Mouse (Mus musculus): ENCODE data around the gene Trpm8. TPM values are rescaled to one million over a fixed set of nuclear protein-coding genes. Genes with fewer than 3 reads are reported as not detected.

Trpm8 gene
- polyA plus RNA-seq, 1 experiment from 2014 or later: not detected

- H3K36me3 ChIP-seq (ENCODE audit: control insufficient read depth, insufficient read depth, low read length): no peaks in the 10 kb centered on the region
- ATAC-seq (replicated peaks; ENCODE audit: low FRiP score, low TSS enrichment, low read depth): no peak
- 71% methylated on average over 4 of the region's 4 CpGs for WGBS
- H3K4me3 ChIP-seq (ENCODE audit: low read depth, low read length): no peak overlapping the region
- H3K4me2 ChIP-seq (ENCODE audit: low read length): no peak overlapping the region
- H3K27me3 ChIP-seq (replicated peaks; ENCODE audit: control insufficient read depth, insufficient read depth, low read length): no peaks in the 10 kb centered on the region
- no peaks in the 10 kb centered on the region for H3K4me1 ChIP-seq (replicated peaks; ENCODE audit: control insufficient read depth, insufficient read depth, low read length)
- no peak overlapping the region for H3K9ac ChIP-seq (ENCODE audit: low read length)
- H3K9me3 ChIP-seq (ENCODE audit: control insufficient read depth, low read length): peaks cover 73% of the 10 kb centered on the region
- no peak overlapping the region for H3K27ac ChIP-seq (ENCODE audit: low read depth)
- DNase-seq (ENCODE audit: low spot score): no peak
Measured at GRCm38 (mm10) chr1:88240579-88240978, 36.9 kb upstream of the Trpm8 start.

- no peak for DNase-seq (ENCODE audit: low spot score)
- Histone ChIP-seq H3K4me2 (ENCODE audit: low read length) (no peak overlapping the region), H3K9me3 (ENCODE audit: control insufficient read depth, low read length) (peaks cover 67% of the 10 kb centered on the region), H3K4me3 (ENCODE audit: low read depth, low read length) (no peak overlapping the region), H3K36me3 (ENCODE audit: control insufficient read depth, insufficient read depth, low read length) (no peaks in the 10 kb centered on the region), H3K27ac (ENCODE audit: low read depth) (no peak overlapping the region), H3K9ac (ENCODE audit: low read length) (no peak overlapping the region), H3K27me3 (replicated peaks; ENCODE audit: control insufficient read depth, insufficient read depth, low read length) (no peaks in the 10 kb centered on the region), H3K4me1 (replicated peaks; ENCODE audit: control insufficient read depth, insufficient read depth, low read length) (no peaks in the 10 kb centered on the region)
- 67% methylated on average over 5 of the region's 5 CpGs for WGBS
- no peak for ATAC-seq (replicated peaks; ENCODE audit: low FRiP score, low TSS enrichment, low read depth)
Measured at GRCm38 (mm10) chr1:88243861-88244260, 33.6 kb upstream of the Trpm8 start.

GRCm38 (mm10) chr1:88245881-88246280 is 31.6 kb upstream of the Trpm8 start:
- H3K36me3 ChIP-seq (ENCODE audit: control insufficient read depth, insufficient read depth, low read length): no peaks in the 10 kb centered on the region
- DNase-seq (ENCODE audit: low spot score) (no peak), ATAC-seq (replicated peaks; ENCODE audit: low FRiP score, low TSS enrichment, low read depth) (no peak)
- H3K4me1 ChIP-seq (replicated peaks; ENCODE audit: control insufficient read depth, insufficient read depth, low read length): no peaks in the 10 kb centered on the region
- H3K4me2 ChIP-seq (ENCODE audit: low read length): no peak overlapping the region
- no peaks in the 10 kb centered on the region for H3K27me3 ChIP-seq (replicated peaks; ENCODE audit: control insufficient read depth, insufficient read depth, low read length)
- no peak overlapping the region for H3K4me3 ChIP-seq (ENCODE audit: low read depth, low read length)
- H3K27ac ChIP-seq (ENCODE audit: low read depth): no peak overlapping the region
- no peak overlapping the region for H3K9ac ChIP-seq (ENCODE audit: low read length)
- 76% methylated on average over 6 of the region's 6 CpGs for WGBS
- H3K9me3 ChIP-seq (ENCODE audit: control insufficient read depth, low read length): peaks cover 68% of the 10 kb centered on the region

- Histone ChIP-seq H3K4me3 (ENCODE audit: low read depth, low read length) (no peak overlapping the region), H3K36me3 (ENCODE audit: control insufficient read depth, insufficient read depth, low read length) (no peaks in the 10 kb centered on the region), H3K4me2 (ENCODE audit: low read length) (no peak overlapping the region), H3K27me3 (replicated peaks; ENCODE audit: control insufficient read depth, insufficient read depth, low read length) (no peaks in the 10 kb centered on the region), H3K9me3 (ENCODE audit: control insufficient read depth, low read length) (peaks cover 68% of the 10 kb centered on the region), H3K4me1 (replicated peaks; ENCODE audit: control insufficient read depth, insufficient read depth, low read length) (no peaks in the 10 kb centered on the region), H3K27ac (ENCODE audit: low read depth) (no peak overlapping the region), H3K9ac (ENCODE audit: low read length) (no peak overlapping the region)
- no peak for DNase-seq (ENCODE audit: low spot score)
- 47% methylated on average over 6 of the region's 6 CpGs for WGBS
- no peak for ATAC-seq (replicated peaks; ENCODE audit: low FRiP score, low TSS enrichment, low read depth)
Measured at GRCm38 (mm10) chr1:88246386-88246785, 31.1 kb upstream of the Trpm8 start.

GRCm38 (mm10) chr1:88247660-88248059 is 29.8 kb upstream of the Trpm8 start:
- Histone ChIP-seq H3K4me2 (ENCODE audit: low read length) (no peak overlapping the region), H3K27me3 (replicated peaks; ENCODE audit: control insufficient read depth, insufficient read depth, low read length) (no peaks in the 10 kb centered on the region), H3K36me3 (ENCODE audit: control insufficient read depth, insufficient read depth, low read length) (no peaks in the 10 kb centered on the region), H3K9ac (ENCODE audit: low read length) (no peak overlapping the region), H3K27ac (ENCODE audit: low read depth) (no peak overlapping the region), H3K4me1 (replicated peaks; ENCODE audit: control insufficient read depth, insufficient read depth, low read length) (no peaks in the 10 kb centered on the region), H3K4me3 (ENCODE audit: low read depth, low read length) (no peak overlapping the region), H3K9me3 (ENCODE audit: control insufficient read depth, low read length) (peaks cover 67% of the 10 kb centered on the region)
- ATAC-seq (replicated peaks; ENCODE audit: low FRiP score, low TSS enrichment, low read depth) (no peak), DNase-seq (ENCODE audit: low spot score) (no peak)
- 50% methylated on average over 2 of the region's 2 CpGs for WGBS

- no peaks in the 10 kb centered on the region for H3K4me1 ChIP-seq (replicated peaks; ENCODE audit: control insufficient read depth, insufficient read depth, low read length)
- H3K9me3 ChIP-seq (ENCODE audit: control insufficient read depth, low read length): peaks cover 63% of the 10 kb centered on the region
- ATAC-seq (replicated peaks; ENCODE audit: low FRiP score, low TSS enrichment, low read depth): no peak
- WGBS: 71% methylated on average over 4 of the region's 4 CpGs
- H3K27ac ChIP-seq (ENCODE audit: low read depth): no peak overlapping the region
- H3K36me3 ChIP-seq (ENCODE audit: control insufficient read depth, insufficient read depth, low read length): no peaks in the 10 kb centered on the region
- H3K4me2 ChIP-seq (ENCODE audit: low read length): no peak overlapping the region
- no peak overlapping the region for H3K9ac ChIP-seq (ENCODE audit: low read length)
- no peak for DNase-seq (ENCODE audit: low spot score)
- no peak overlapping the region for H3K4me3 ChIP-seq (ENCODE audit: low read depth, low read length)
- no peaks in the 10 kb centered on the region for H3K27me3 ChIP-seq (replicated peaks; ENCODE audit: control insufficient read depth, insufficient read depth, low read length)
Measured at GRCm38 (mm10) chr1:88248658-88249057, 28.8 kb upstream of the Trpm8 start.

GRCm38 (mm10) chr1:88249596-88249995 is 27.9 kb upstream of the Trpm8 start:
- Histone ChIP-seq H3K9ac (ENCODE audit: low read length) (no peak overlapping the region), H3K36me3 (ENCODE audit: control insufficient read depth, insufficient read depth, low read length) (no peaks in the 10 kb centered on the region), H3K4me3 (ENCODE audit: low read depth, low read length) (no peak overlapping the region), H3K4me1 (replicated peaks; ENCODE audit: control insufficient read depth, insufficient read depth, low read length) (no peaks in the 10 kb centered on the region), H3K27ac (ENCODE audit: low read depth) (no peak overlapping the region), H3K9me3 (ENCODE audit: control insufficient read depth, low read length) (peaks cover 59% of the 10 kb centered on the region), H3K27me3 (replicated peaks; ENCODE audit: control insufficient read depth, insufficient read depth, low read length) (no peaks in the 10 kb centered on the region), H3K4me2 (ENCODE audit: low read length) (no peak overlapping the region)
- WGBS: 78% methylated on average over 7 of the region's 7 CpGs
- DNase-seq (ENCODE audit: low spot score) (no peak), ATAC-seq (replicated peaks; ENCODE audit: low FRiP score, low TSS enrichment, low read depth) (no peak)

GRCm38 (mm10) chr1:88250023-88250422 is 27.4 kb upstream of the Trpm8 start:
- Histone ChIP-seq H3K36me3 (ENCODE audit: control insufficient read depth, insufficient read depth, low read length) (no peaks in the 10 kb centered on the region), H3K4me3 (ENCODE audit: low read depth, low read length) (no peak overlapping the region), H3K9me3 (ENCODE audit: control insufficient read depth, low read length) (peaks cover 62% of the 10 kb centered on the region), H3K27ac (ENCODE audit: low read depth) (no peak overlapping the region), H3K4me1 (replicated peaks; ENCODE audit: control insufficient read depth, insufficient read depth, low read length) (no peaks in the 10 kb centered on the region), H3K4me2 (ENCODE audit: low read length) (no peak overlapping the region), H3K27me3 (replicated peaks; ENCODE audit: control insufficient read depth, insufficient read depth, low read length) (no peaks in the 10 kb centered on the region), H3K9ac (ENCODE audit: low read length) (no peak overlapping the region)
- DNase-seq (ENCODE audit: low spot score): no peak
- 81% methylated on average over 5 of the region's 5 CpGs for WGBS
- ATAC-seq (replicated peaks; ENCODE audit: low FRiP score, low TSS enrichment, low read depth): no peak

- Histone ChIP-seq H3K27me3 (replicated peaks; ENCODE audit: control insufficient read depth, insufficient read depth, low read length) (no peaks in the 10 kb centered on the region), H3K9me3 (ENCODE audit: control insufficient read depth, low read length) (peaks cover 66% of the 10 kb centered on the region), H3K4me1 (replicated peaks; ENCODE audit: control insufficient read depth, insufficient read depth, low read length) (no peaks in the 10 kb centered on the region), H3K4me2 (ENCODE audit: low read length) (no peak overlapping the region), H3K4me3 (ENCODE audit: low read depth, low read length) (no peak overlapping the region), H3K9ac (ENCODE audit: low read length) (no peak overlapping the region), H3K27ac (ENCODE audit: low read depth) (no peak overlapping the region), H3K36me3 (ENCODE audit: control insufficient read depth, insufficient read depth, low read length) (no peaks in the 10 kb centered on the region)
- no peak for DNase-seq (ENCODE audit: low spot score)
- no peak for ATAC-seq (replicated peaks; ENCODE audit: low FRiP score, low TSS enrichment, low read depth)
- WGBS: 72% methylated on average over 8 of the region's 8 CpGs
Measured at GRCm38 (mm10) chr1:88253106-88253505, 24.4 kb upstream of the Trpm8 start.
